18 mouse cellular contexts compared by ENCODE assay signal in genomic region chr4:140584240-140584639, GRCm38 (mm10).
DNase-seq lines count a peak whose midpoint lies in the region; ATAC-seq and TF ChIP-seq lines count a peak whose summit lies in the region.
"Had no signal": no experiment of that assay in that cellular context is flagged by ENCODE, and none has a peak within 500 bp of the region (broad histone marks: within the 10 kb centered on the region; RNA-seq: fewer than 3 reads in every experiment).

No protein-coding gene starts in this region.

- no peak overlapping the region for H3K4me2 ChIP-seq in stomach, embryonic 15.5 days
- H3K4me2 ChIP-seq in stomach, postnatal 0 days (replicated peaks; ENCODE audit: low read depth) = no peak overlapping the region
- H3K4me2 ChIP-seq in liver, embryonic 15.5 days = peak overlapping the region; percentile 56
- H3K4me2 ChIP-seq: embryonic facial prominence, embryonic 13.5 days; forebrain, embryonic 13.5 days; hindbrain, embryonic 13.5 days; neural tube, embryonic 13.5 days had no signal

- 58% methylated on average over 5 of the region's 5 CpGs for WGBS in stomach, embryonic 15.5 days
- 56% methylated on average over 5 of the region's 5 CpGs for WGBS in stomach, postnatal 0 days
- 11% methylated on average over 5 of the region's 5 CpGs for WGBS in liver, embryonic 15.5 days (ENCODE audit: insufficient replicate concordance)

- no peaks in the 10 kb centered on the region for H3K27me3 ChIP-seq in stomach, embryonic 15.5 days (replicated peaks)
- no peaks in the 10 kb centered on the region for H3K27me3 ChIP-seq in stomach, postnatal 0 days (ENCODE audit: control insufficient read depth, insufficient read depth, low read length)
- H3K27me3 ChIP-seq in liver, embryonic 15.5 days = no peaks in the 10 kb centered on the region
- H3K27me3 ChIP-seq: embryonic facial prominence, embryonic 13.5 days; forebrain, embryonic 13.5 days; hindbrain, embryonic 13.5 days; neural tube, embryonic 13.5 days had no signal

- H3K36me3 ChIP-seq in stomach, embryonic 15.5 days = peaks cover 2% of the 10 kb centered on the region; the same call in 1 of the 2 replicates
- no peaks in the 10 kb centered on the region; the same call in 1 of the 2 replicates for H3K36me3 ChIP-seq in stomach, postnatal 0 days (ENCODE audit: control insufficient read depth, insufficient read depth, low read length)
- H3K36me3 ChIP-seq in liver, embryonic 15.5 days (replicated peaks) = no peaks in the 10 kb centered on the region

- no peaks in the 10 kb centered on the region for H3K9me3 ChIP-seq in stomach, embryonic 15.5 days
- H3K9me3 ChIP-seq in stomach, postnatal 0 days (ENCODE audit: control insufficient read depth, low read length) = no peaks in the 10 kb centered on the region
- H3K9me3 ChIP-seq in liver, embryonic 15.5 days (replicated peaks) = no peaks in the 10 kb centered on the region
- H3K9me3 ChIP-seq: embryonic facial prominence, embryonic 13.5 days; forebrain, embryonic 13.5 days; hindbrain, embryonic 13.5 days; neural tube, embryonic 13.5 days had no signal

- H3K4me1 ChIP-seq in stomach, embryonic 15.5 days = no peaks in the 10 kb centered on the region
- H3K4me1 ChIP-seq in stomach, postnatal 0 days (replicated peaks; ENCODE audit: control insufficient read depth, insufficient read depth) = no peaks in the 10 kb centered on the region
- H3K4me1 ChIP-seq in liver, embryonic 15.5 days (replicated peaks) = peaks cover 54% of the 10 kb centered on the region
- H3K4me1 ChIP-seq: embryonic facial prominence, embryonic 13.5 days; forebrain, embryonic 13.5 days had no signal

- no peak overlapping the region for H3K9ac ChIP-seq in stomach, embryonic 15.5 days
- no peak overlapping the region for H3K9ac ChIP-seq in stomach, postnatal 0 days (ENCODE audit: low read length)
- H3K9ac ChIP-seq in liver, embryonic 15.5 days = no peak overlapping the region
- H3K9ac ChIP-seq: embryonic facial prominence, embryonic 13.5 days; forebrain, embryonic 13.5 days; hindbrain, embryonic 13.5 days; neural tube, embryonic 13.5 days had no signal

- TF ChIP-seq CTCF in stomach, postnatal 0 days (IDR thresholded peaks at IDR 0.05; ENCODE audit: low read depth) = no peak

- TF ChIP-seq EP300 in stomach, postnatal 0 days (optimal IDR thresholded peaks at IDR 0.05) = no peak

- no peak overlapping the region for H3K27ac ChIP-seq in stomach, embryonic 15.5 days
- no peak overlapping the region for H3K27ac ChIP-seq in stomach, postnatal 0 days (replicated peaks)
- H3K27ac ChIP-seq in liver, embryonic 15.5 days (replicated peaks) = no peak overlapping the region; the same call in 1 of the 2 replicates
- H3K27ac ChIP-seq: embryonic facial prominence, embryonic 13.5 days; forebrain, embryonic 13.5 days; hindbrain, embryonic 13.5 days; macrophage; neural tube, embryonic 13.5 days had no signal

- ATAC-seq in stomach, embryonic 15.5 days (ENCODE audit: insufficient read depth, low FRiP score, low read depth) = peak; percentile 74; the same call in 1 of the 2 replicates
- ATAC-seq in stomach, postnatal 0 days (ENCODE audit: low FRiP score, low TSS enrichment) = no peak
- ATAC-seq in common myeloid progenitor, adult 5-6 weeks (replicated peaks; ENCODE audit: low read depth, poor library complexity, severe bottlenecking) = peak; percentile 57
- ATAC-seq in liver, embryonic 15.5 days (ENCODE audit: insufficient read depth) = peak; percentile 86
- ATAC-seq: forebrain, embryonic 13.5 days; midbrain, embryonic 16.5 days had no signal

- DNase-seq in stomach, postnatal 0 days (ENCODE audit: low spot score) = no peak
- no peak for DNase-seq in thymus, postnatal 4 days
- no peak for DNase-seq in cerebellum, postnatal 25 days
- no peak for DNase-seq in frontal cortex, postnatal 10 days (ENCODE audit: low spot score in 2 of 2)
- DNase-seq: adrenal gland, adult 8-10 months; kidney, adult 11 months; kidney, postnatal 25 days; layer of hippocampus, postnatal 36 days; lung, adult 2 months had no signal

- no peak overlapping the region for H3K4me3 ChIP-seq in stomach, embryonic 15.5 days (replicated peaks)
- H3K4me3 ChIP-seq in stomach, postnatal 0 days (ENCODE audit: low read depth, low read length) = no peak overlapping the region
- no peak overlapping the region for H3K4me3 ChIP-seq in liver, embryonic 15.5 days (replicated peaks)
- H3K4me3 ChIP-seq: embryonic facial prominence, embryonic 13.5 days; forebrain, embryonic 13.5 days; hindbrain, embryonic 13.5 days; neural tube, embryonic 13.5 days had no signal
